ENCODE assay signal across 9 mouse cellular contexts in genomic region chr19:8251896-8252704, GRCm38 (mm10). TPM values are rescaled to one million over a fixed set of nuclear protein-coding genes. Genes with fewer than 3 reads are reported as not detected.
DNase-seq lines count a peak whose midpoint lies in the region; ATAC-seq lines count a peak whose summit lies in the region.
"Had no signal": no experiment of that assay in that cellular context is flagged by ENCODE, and none has a peak within 500 bp of the region (broad histone marks: within the 10 kb centered on the region; RNA-seq: fewer than 3 reads in every experiment).

No protein-coding gene starts in this region.

- peak overlapping the region; percentile 49 for H3K4me3 ChIP-seq in forebrain, embryonic 11.5 days (ENCODE audit: low read depth, low read length)
- H3K4me3 ChIP-seq: myocyte had no signal

- ATAC-seq in forebrain, embryonic 11.5 days (replicated peaks; ENCODE audit: low FRiP score), result peak; percentile 98

- 10% methylated on average over 52 of the region's 58 CpGs for WGBS in forebrain, embryonic 11.5 days

- H3K36me3 ChIP-seq in forebrain, embryonic 11.5 days (ENCODE audit: control insufficient read depth, insufficient read depth, low read length), result no peaks in the 10 kb centered on the region

- peak overlapping the region; percentile 59 for H3K4me2 ChIP-seq in forebrain, embryonic 11.5 days (ENCODE audit: low read depth, low read length, severe bottlenecking)

- no peak overlapping the region for H3K27ac ChIP-seq in forebrain, embryonic 11.5 days (ENCODE audit: low read depth, low read length)

- DNase-seq in NIH3T3 (ENCODE audit: low read depth), result peak; percentile 47
- DNase-seq in c-Kit-positive CD71-positive TER-119-negative erythroid progenitor cells, embryonic 14.5 days (ENCODE audit: low read depth), result peak; percentile 16
- peak; percentile 69 for DNase-seq in forebrain, embryonic 11.5 days (ENCODE audit: low spot score)
- DNase-seq in heart, postnatal 4 days, result peak; percentile 25
- peak; percentile 3 for DNase-seq in layer of hippocampus, adult 9-11 months
- peak; percentile 0 for DNase-seq in lung, postnatal 25 days (ENCODE audit: low spot score)
- peak; percentile 62 for DNase-seq in retina, adult 2 months (ENCODE audit: low read depth, low spot score)
- DNase-seq in urinary bladder, postnatal 4 days (ENCODE audit: low spot score in 2 of 2), result peak; percentile 18 to 59

- no peaks in the 10 kb centered on the region for H3K4me1 ChIP-seq in forebrain, embryonic 11.5 days (replicated peaks; ENCODE audit: control insufficient read depth, insufficient read depth, low read length)

- H3K27me3 ChIP-seq in forebrain, embryonic 11.5 days (ENCODE audit: control insufficient read depth, insufficient read depth, low read length), result no peaks in the 10 kb centered on the region

- no peaks in the 10 kb centered on the region for H3K9me3 ChIP-seq in forebrain, embryonic 11.5 days (ENCODE audit: control insufficient read depth, low read length)

- peak overlapping the region; percentile 54 for H3K9ac ChIP-seq in forebrain, embryonic 11.5 days (ENCODE audit: low read length)

RNA-seq across cellular contexts. Expression of gene Slc22a29, which starts 33.4 kb away (rescaled TPM):
- not detected in 2 replicates for polyA plus RNA-seq in forebrain, embryonic 11.5 days (2014; fragmentation: Nextera tagmentation; extraction: Ambion mirVana)
- not detected for total RNA-seq in heart, postnatal 4 days (2021)
- polyA plus RNA-seq: myocyte had no signal

Comparison
In these comparisons a context has a peak if more than half of its experiments do, and no peak if none do; other contexts are left out.
1. DNase-seq: peak in every context shown above with its lines; median percentile 69 in forebrain, embryonic 11.5 days; 62 in retina, adult 2 months; 47 in NIH3T3; 38 in urinary bladder, postnatal 4 days; 25 in heart, postnatal 4 days; 16 in c-Kit-positive CD71-positive TER-119-negative erythroid progenitor cells, embryonic 14.5 days; 3 in layer of hippocampus, adult 9-11 months; 0 in lung, postnatal 25 days.